Mouse (Mus musculus): ENCODE measurements at regions not wholly inside any gene's neighbourhood (a gene's known extent, or its start where the extent isn't known, plus 50 kb on each side); places are given as distances from the start of the nearest gene placed in this dataset.

DNA sequence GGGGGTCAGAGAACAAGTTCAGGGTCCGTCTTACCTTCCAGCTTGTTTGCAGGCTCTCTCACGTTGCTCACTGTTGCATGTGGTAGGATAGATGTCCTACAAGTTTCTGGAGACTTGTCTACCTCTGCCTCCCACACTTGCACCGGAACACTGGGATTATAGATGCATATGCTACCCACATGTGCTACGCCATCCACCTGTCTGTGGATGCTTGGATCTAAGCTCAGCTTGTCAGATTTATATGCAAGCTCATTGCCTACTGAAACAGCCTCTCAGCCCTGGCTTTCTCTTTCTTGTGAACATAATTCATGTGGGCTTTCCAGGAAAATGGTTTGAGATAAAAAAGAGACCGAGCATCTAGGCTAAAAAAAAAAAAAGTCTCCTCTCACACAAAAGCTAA, 353.0 kb downstream of the Nucb2 start:
- TF ChIP-seq CTCF (IDR thresholded peaks at IDR 0.05; ENCODE audit: low read depth) = no peak
- no peak for TF ChIP-seq EP300 (IDR thresholded peaks at IDR 0.05; ENCODE audit: low read depth)
